Mouse (Mus musculus): Measurements from ENCODE around the gene Kcnk13. TPM values are rescaled to one million over a fixed set of nuclear protein-coding genes. Genes with fewer than 3 reads are reported as not detected.

Kcnk13 gene
- 0.16 and 0.38 TPM in 2 replicates for polyA plus RNA-seq (2016; fragmentation: Nextera tagmentation; extraction: Ambion mirVana)

GRCm38 (mm10) chr12:99964301-99965202 lies at the start of gene Kcnk13:
Kcnk13 (plus strand) TSS chr12:99964499.
- H3K4me1 ChIP-seq, result peaks cover 45% of the 10 kb centered on the region
- H3K27ac ChIP-seq, result 0 out of 2 replicates have a peak within 1 kb of the TSS, but pooled peaks have one; percentile 20
- peaks cover 87% of the 10 kb centered on the region for H3K27me3 ChIP-seq (ENCODE audit: poor library complexity, severe bottlenecking)
- H3K4me3 ChIP-seq, result peak within 1 kb of the TSS; percentile 60
- peak; percentile 80 for DNase-seq (ENCODE audit: extremely low spot score, low spot score)
- 2% methylated on average over 39 of the region's 39 CpGs for WGBS
- H3K36me3 ChIP-seq (replicated peaks), result no peaks in the 10 kb centered on the region
- no peaks in the 10 kb centered on the region for H3K9me3 ChIP-seq

- no peak overlapping the region for H3K4me3 ChIP-seq
- no peak for DNase-seq (ENCODE audit: extremely low spot score, low spot score)
- peaks cover 92% of the 10 kb centered on the region for H3K36me3 ChIP-seq (replicated peaks)
- peaks cover 3% of the 10 kb centered on the region for H3K4me1 ChIP-seq
- H3K27me3 ChIP-seq (ENCODE audit: poor library complexity, severe bottlenecking), result no peaks in the 10 kb centered on the region
- no peaks in the 10 kb centered on the region for H3K9me3 ChIP-seq
- no peak overlapping the region for H3K27ac ChIP-seq
- 93% methylated on average over 15 of the region's 15 CpGs for WGBS
Measured at GRCm38 (mm10) chr12:99917800-99918427, 46.4 kb upstream of the Kcnk13 start.

- peaks cover 82% of the 10 kb centered on the region for H3K36me3 ChIP-seq (replicated peaks)
- no peak for DNase-seq (ENCODE audit: extremely low spot score, low spot score)
Measured at GRCm38 (mm10) chr12:99919636-99920035, 44.7 kb upstream of the Kcnk13 start.

GRCm38 (mm10) chr12:99921045-99921444 lies 43.3 kb upstream of the Kcnk13 start:
- H3K4me1 ChIP-seq, result peaks cover 20% of the 10 kb centered on the region
- no peaks in the 10 kb centered on the region for H3K27me3 ChIP-seq (ENCODE audit: poor library complexity, severe bottlenecking)
- WGBS, result 94% methylated on average over 3 of the region's 3 CpGs
- no peaks in the 10 kb centered on the region for H3K9me3 ChIP-seq
- DNase-seq (ENCODE audit: extremely low spot score, low spot score), result no peak
- peaks cover 82% of the 10 kb centered on the region for H3K36me3 ChIP-seq (replicated peaks)
- no peak overlapping the region for H3K4me3 ChIP-seq
- no peak overlapping the region for H3K27ac ChIP-seq

More at GRCm38 (mm10) chr12:99919636-99920035, 44.7 kb upstream of the Kcnk13 start:
- Histone ChIP-seq H3K4me3 (no peak overlapping the region), H3K9me3 (no peaks in the 10 kb centered on the region), H3K27ac (no peak overlapping the region), H3K4me1 (peaks cover 17% of the 10 kb centered on the region), H3K27me3 (ENCODE audit: poor library complexity, severe bottlenecking) (no peaks in the 10 kb centered on the region)
- WGBS, result 88% methylated on average over 3 of the region's 3 CpGs

GRCm38 (mm10) chr12:99923131-99923606 lies 41.1 kb upstream of the Kcnk13 start:
- no peaks in the 10 kb centered on the region for H3K27me3 ChIP-seq (ENCODE audit: poor library complexity, severe bottlenecking)
- H3K27ac ChIP-seq, result peak overlapping the region; percentile 77
- H3K4me1 ChIP-seq, result peaks cover 21% of the 10 kb centered on the region
- WGBS, result 22% methylated on average over 5 of the region's 5 CpGs
- peak; percentile 39 for DNase-seq (ENCODE audit: extremely low spot score, low spot score)
- no peak overlapping the region for H3K4me3 ChIP-seq
- no peaks in the 10 kb centered on the region for H3K9me3 ChIP-seq
- peaks cover 82% of the 10 kb centered on the region for H3K36me3 ChIP-seq (replicated peaks)

GRCm38 (mm10) chr12:99923703-99924102 lies 40.6 kb upstream of the Kcnk13 start:
- H3K4me1 ChIP-seq, result peaks cover 21% of the 10 kb centered on the region
- peak overlapping the region; percentile 77 for H3K27ac ChIP-seq
- WGBS, result 54% methylated on average over 5 of the region's 5 CpGs
- no peaks in the 10 kb centered on the region for H3K9me3 ChIP-seq
- DNase-seq (ENCODE audit: extremely low spot score, low spot score), result no peak
- H3K4me3 ChIP-seq, result no peak overlapping the region
- H3K36me3 ChIP-seq (replicated peaks), result peaks cover 77% of the 10 kb centered on the region
- H3K27me3 ChIP-seq (ENCODE audit: poor library complexity, severe bottlenecking), result no peaks in the 10 kb centered on the region

GRCm38 (mm10) chr12:99928311-99928710 lies 36.0 kb upstream of the Kcnk13 start:
- no peak for DNase-seq (ENCODE audit: extremely low spot score, low spot score)
- no peaks in the 10 kb centered on the region for H3K9me3 ChIP-seq
- H3K36me3 ChIP-seq (replicated peaks), result peaks cover 62% of the 10 kb centered on the region
- peaks cover 15% of the 10 kb centered on the region for H3K4me1 ChIP-seq
- 92% methylated on average over 7 of the region's 7 CpGs for WGBS
- H3K4me3 ChIP-seq, result no peak overlapping the region
- no peaks in the 10 kb centered on the region for H3K27me3 ChIP-seq (ENCODE audit: poor library complexity, severe bottlenecking)
- H3K27ac ChIP-seq, result no peak overlapping the region

- Histone ChIP-seq H3K4me1 (peaks cover 6% of the 10 kb centered on the region), H3K36me3 (replicated peaks) (peaks cover 70% of the 10 kb centered on the region), H3K9me3 (no peaks in the 10 kb centered on the region), H3K27me3 (ENCODE audit: poor library complexity, severe bottlenecking) (no peaks in the 10 kb centered on the region), H3K27ac (no peak overlapping the region), H3K4me3 (no peak overlapping the region)
- WGBS, result 95% methylated on average over 1 of the region's 1 CpGs
- no peak for DNase-seq (ENCODE audit: extremely low spot score, low spot score)
Measured at GRCm38 (mm10) chr12:99929160-99929559, 35.1 kb upstream of the Kcnk13 start.

- Histone ChIP-seq H3K27me3 (ENCODE audit: poor library complexity, severe bottlenecking) (no peaks in the 10 kb centered on the region), H3K27ac (no peak overlapping the region), H3K4me3 (no peak overlapping the region), H3K4me1 (no peaks in the 10 kb centered on the region), H3K9me3 (no peaks in the 10 kb centered on the region), H3K36me3 (replicated peaks) (peaks cover 71% of the 10 kb centered on the region)
- no peak for DNase-seq (ENCODE audit: extremely low spot score, low spot score)
- WGBS, result 91% methylated on average over 4 of the region's 4 CpGs
Measured at GRCm38 (mm10) chr12:99932245-99932644, 32.1 kb upstream of the Kcnk13 start.

- peaks cover 76% of the 10 kb centered on the region for H3K36me3 ChIP-seq (replicated peaks)
- H3K27ac ChIP-seq, result no peak overlapping the region
- WGBS, result 96% methylated on average over 3 of the region's 3 CpGs
Measured at GRCm38 (mm10) chr12:99933630-99934029, 30.7 kb upstream of the Kcnk13 start.

GRCm38 (mm10) chr12:99935403-99935802 lies 28.9 kb upstream of the Kcnk13 start:
- H3K4me1 ChIP-seq, result no peaks in the 10 kb centered on the region
- H3K27me3 ChIP-seq (ENCODE audit: poor library complexity, severe bottlenecking), result no peaks in the 10 kb centered on the region
- no peaks in the 10 kb centered on the region for H3K9me3 ChIP-seq
- no peak overlapping the region for H3K4me3 ChIP-seq
- no peak overlapping the region for H3K27ac ChIP-seq
- peaks cover 83% of the 10 kb centered on the region for H3K36me3 ChIP-seq (replicated peaks)
- DNase-seq (ENCODE audit: extremely low spot score, low spot score), result no peak
- 93% methylated on average over 8 of the region's 8 CpGs for WGBS

More at GRCm38 (mm10) chr12:99933630-99934029, 30.7 kb upstream of the Kcnk13 start:
- H3K27me3 ChIP-seq (ENCODE audit: poor library complexity, severe bottlenecking), result no peaks in the 10 kb centered on the region
- H3K4me3 ChIP-seq, result no peak overlapping the region
- no peaks in the 10 kb centered on the region for H3K9me3 ChIP-seq
- no peaks in the 10 kb centered on the region for H3K4me1 ChIP-seq
- DNase-seq (ENCODE audit: extremely low spot score, low spot score), result no peak

GRCm38 (mm10) chr12:99938476-99938875 lies 25.8 kb upstream of the Kcnk13 start:
- Histone ChIP-seq H3K4me3 (no peak overlapping the region), H3K27me3 (ENCODE audit: poor library complexity, severe bottlenecking) (no peaks in the 10 kb centered on the region), H3K9me3 (no peaks in the 10 kb centered on the region), H3K36me3 (replicated peaks) (peaks cover 91% of the 10 kb centered on the region), H3K27ac (no peak overlapping the region), H3K4me1 (no peaks in the 10 kb centered on the region)
- DNase-seq (ENCODE audit: extremely low spot score, low spot score), result no peak
- WGBS, result 75% methylated on average over 4 of the region's 4 CpGs

- H3K4me3 ChIP-seq, result no peak overlapping the region
- no peaks in the 10 kb centered on the region for H3K27me3 ChIP-seq (ENCODE audit: poor library complexity, severe bottlenecking)
- peaks cover 88% of the 10 kb centered on the region for H3K36me3 ChIP-seq (replicated peaks)
- H3K27ac ChIP-seq, result no peak overlapping the region
- 88% methylated on average over 6 of the region's 6 CpGs for WGBS
- DNase-seq (ENCODE audit: extremely low spot score, low spot score), result no peak
- H3K9me3 ChIP-seq, result no peaks in the 10 kb centered on the region
- no peaks in the 10 kb centered on the region for H3K4me1 ChIP-seq
Measured at GRCm38 (mm10) chr12:99939179-99939578, 25.1 kb upstream of the Kcnk13 start.

Data from forebrain, embryonic 10.5 days (tissue).